Mouse (Mus musculus) megakaryocyte, adult 5-6 weeks (primary cell): ENCODE measurements around the gene Fars2. TPM values are rescaled to one million over a fixed set of nuclear protein-coding genes. Genes with fewer than 3 reads are reported as not detected.

ENCODE experiments used
- ATAC-seq: 2 replicates; pipeline ENCODE4 v1.8.0; 2016; ENCODE audit warnings: mild to moderate bottlenecking, inconsistent platforms; ENCODE audit not compliant: poor library complexity, severe bottlenecking
- total RNA-seq, 2 experiments: library from RNA; stranded (forward) in 1 of 2; stranded (reverse) in 1 of 2; fragments of 153-499, 151-499 nt in 1 of 2; fragments of 221-1000, 200-1000 nt in 1 of 2; gene quantifications; 2 replicates each; pipeline versions ENCODE4 v1.2.3 to v1.2.4; 2015 to 2017

Gene Fars2
- total RNA-seq, 2 experiments from 2014 or later = 20.9 to 28.4 TPM

DNA sequence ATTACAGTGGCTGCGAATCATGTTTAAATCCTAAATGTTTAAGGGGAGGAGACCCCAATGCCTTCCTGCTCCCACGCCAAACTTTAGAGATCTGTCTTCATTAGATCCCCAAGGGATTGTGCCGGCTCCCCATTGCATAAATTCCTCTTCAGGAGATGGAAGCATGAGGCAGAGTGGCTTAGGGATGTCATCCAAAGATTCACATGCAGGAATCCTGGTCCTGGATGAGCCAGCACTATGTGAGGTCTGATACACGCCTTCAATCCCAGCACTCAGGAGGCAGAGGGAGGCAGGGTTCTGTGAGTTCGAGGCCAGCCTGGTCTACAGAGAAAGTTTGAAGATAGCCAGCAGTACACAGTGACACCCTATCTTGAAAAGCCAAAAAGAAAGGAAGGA, 436.0 kb downstream of the Fars2 start:
- ATAC-seq = no peak

DNA sequence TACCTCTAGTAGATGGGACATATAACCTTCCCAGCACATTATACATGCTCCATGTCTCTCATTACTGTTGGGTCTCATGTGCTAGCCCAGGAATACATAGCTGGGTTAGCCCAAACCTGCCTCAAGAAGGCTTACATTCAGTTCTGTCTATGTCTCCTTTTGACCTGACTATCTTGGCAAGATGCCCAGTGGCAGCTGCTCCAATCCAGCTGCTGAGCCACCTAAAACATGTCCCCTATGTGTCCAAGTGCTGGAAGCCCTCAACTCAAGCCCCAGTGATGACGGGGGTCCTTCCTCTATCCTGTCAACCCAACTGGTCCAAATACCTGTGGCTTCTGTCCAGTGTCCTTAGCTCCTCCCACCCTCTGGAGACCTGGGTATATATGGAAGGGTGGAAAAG, 437.5 kb downstream of the Fars2 start:
- ATAC-seq = no peak

DNA sequence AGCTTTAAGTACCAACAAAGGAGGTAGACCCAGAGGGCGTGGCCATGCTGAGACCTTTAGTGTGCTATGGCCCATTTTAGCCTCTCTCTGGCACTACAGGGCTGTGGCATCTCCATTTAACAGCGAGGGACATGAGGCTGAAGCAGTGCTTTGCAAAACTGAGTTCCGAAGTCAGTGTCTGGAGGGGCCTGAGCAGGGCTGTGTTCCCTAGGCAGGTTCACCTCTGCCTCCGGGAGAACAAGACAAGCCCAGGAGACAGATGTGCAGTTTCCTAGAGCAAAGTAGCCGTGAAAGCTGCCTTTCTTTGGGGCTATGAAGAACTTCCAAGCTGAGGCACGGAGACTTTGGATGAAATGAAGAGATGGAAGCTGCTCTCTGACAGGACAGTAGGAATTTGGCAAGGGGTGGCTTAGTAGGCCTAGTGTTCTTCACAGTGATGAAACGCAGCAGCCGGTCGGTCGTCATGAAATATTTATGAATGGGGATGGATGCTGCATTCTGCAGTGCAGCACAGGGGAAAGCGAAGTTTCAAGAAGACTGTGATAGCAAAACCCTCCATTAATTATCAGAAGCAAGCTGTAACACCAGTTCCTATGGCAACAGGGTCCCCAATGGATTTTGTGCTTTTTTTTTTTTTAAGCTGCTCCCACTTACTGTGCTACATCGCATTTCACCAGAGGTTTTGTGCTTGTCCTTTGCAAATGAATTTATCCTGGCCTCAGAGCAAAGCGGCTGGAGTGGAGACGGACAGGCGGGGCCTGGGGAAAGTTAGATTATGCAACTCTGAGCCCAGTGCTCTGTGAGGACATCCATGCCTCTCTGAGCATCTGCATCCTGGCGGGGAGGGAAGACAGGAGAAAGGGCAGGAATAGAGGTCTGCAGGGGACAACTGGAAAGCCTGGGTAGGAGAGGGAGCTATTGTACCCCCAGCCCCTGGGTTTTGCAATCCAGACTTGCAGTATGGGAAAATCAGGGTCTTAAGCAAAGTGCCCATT, 445.5 kb downstream of the Fars2 start:
- no peak for ATAC-seq

DNA sequence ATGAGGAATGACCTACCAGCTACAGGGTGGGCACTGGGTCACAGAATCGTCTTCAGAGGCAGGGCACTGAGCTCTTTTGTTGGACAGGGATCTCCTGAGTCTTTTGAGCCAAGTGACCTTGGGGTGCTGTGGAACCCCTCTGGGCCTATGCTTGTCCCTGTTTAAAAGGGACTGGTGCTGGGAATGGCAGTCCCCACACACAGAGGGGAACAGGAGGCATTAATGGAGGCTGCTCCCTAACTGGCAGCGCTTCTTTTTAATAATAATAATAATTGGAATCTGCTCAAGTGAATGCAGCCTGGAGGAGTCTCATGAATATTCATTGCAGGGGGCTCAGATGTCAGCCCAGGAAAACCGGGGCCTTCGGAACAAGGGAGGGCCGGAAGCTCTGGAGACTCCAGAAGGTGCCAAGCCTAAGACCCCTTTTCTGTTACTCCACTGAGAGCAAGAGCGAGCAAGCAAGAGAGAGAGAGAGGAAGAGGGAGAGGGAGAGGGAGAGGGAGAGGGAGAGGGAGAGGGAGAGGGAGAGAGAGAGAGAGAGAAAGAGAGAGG, 447.6 kb downstream of the Fars2 start:
- no peak for ATAC-seq

DNA sequence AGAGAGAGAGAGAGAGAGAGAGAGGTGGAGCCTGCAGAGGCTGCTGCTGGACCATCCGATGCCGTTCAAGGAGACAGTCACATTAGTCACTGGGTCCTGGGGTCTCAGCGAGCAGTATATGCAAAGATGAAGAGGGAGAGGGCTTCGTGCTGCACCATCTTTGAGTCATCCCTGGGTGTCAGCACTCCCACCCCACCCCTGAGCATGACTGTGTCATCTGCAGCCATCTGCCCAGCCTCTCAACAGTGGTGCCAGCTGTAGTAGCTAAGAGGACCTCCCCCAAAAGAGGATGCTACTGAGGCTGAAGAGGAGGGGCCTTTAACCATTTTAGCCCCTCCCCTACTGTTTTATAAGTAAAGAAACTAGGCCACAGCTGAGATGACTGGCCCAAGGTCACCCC, 459.6 kb downstream of the Fars2 start:
- no peak for ATAC-seq

DNA sequence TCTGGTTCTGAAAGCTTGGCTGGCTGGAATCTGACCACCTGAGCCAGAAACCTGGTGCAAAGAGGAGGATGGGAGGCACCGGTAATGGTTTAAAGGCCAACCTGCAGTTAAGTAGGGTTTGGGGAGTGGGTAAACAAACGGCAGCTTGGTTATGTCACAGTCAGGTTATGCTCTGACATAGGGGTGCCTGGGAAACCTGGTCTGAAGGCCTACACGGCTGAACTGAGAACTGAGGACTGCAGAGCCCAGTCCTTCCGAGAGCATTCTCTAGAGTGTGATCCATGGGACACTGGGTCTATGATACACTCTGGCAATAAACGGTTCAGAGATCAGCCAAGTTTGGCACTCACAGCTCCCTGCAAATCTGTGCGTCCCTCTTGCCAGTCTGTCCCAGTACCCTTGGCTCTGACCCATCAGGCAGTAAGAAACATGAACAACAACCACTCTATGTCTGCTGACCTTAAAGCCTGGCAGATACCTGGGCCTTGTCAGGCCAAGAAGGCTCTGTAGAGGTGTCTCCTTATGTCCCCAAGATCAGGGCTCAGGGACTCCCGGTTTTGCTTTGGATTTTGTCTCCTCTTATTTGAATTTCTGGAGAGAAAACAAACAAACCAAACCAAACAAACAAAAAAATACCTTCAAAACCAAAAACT, 460.8 kb downstream of the Fars2 start:
- ATAC-seq = no peak

DNA sequence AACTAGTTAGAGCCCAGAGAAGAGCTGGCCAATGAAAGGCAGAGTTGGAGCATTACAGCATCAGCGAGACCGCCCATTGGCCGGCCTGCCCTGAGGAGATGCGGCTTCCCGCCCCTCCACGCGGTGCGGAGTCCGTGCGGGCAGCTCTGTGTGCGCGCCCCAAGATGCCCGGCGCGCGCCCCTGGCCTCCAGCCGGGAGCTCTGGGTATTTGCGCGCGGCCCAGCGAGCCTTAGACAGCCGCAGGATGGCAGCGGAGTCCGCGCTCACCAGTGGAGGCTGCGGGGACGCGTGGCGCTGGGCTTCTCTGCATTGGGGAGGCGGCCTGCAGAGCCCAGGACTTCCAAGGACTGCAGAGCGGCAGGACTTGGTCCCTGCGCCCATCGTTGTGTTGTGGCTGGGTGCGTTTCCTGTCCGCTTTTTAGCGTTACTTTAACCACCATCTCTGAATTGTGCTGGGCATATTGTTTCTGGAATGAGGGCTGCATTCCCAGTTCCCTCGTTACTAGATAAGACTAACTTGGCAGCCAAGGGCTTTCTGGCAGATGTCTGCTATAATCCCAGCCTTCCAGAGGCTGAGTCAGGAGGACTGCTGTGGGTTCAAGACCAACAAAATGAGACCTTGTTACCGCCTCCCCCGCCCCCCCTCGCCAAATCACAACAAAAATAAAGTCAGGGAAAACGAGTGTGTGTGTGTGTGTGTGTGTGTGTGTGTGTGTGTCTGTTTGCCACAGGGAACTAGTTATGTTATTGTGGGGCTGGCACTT, 461.5 kb downstream of the Fars2 start:
- ATAC-seq = no peak

DNA sequence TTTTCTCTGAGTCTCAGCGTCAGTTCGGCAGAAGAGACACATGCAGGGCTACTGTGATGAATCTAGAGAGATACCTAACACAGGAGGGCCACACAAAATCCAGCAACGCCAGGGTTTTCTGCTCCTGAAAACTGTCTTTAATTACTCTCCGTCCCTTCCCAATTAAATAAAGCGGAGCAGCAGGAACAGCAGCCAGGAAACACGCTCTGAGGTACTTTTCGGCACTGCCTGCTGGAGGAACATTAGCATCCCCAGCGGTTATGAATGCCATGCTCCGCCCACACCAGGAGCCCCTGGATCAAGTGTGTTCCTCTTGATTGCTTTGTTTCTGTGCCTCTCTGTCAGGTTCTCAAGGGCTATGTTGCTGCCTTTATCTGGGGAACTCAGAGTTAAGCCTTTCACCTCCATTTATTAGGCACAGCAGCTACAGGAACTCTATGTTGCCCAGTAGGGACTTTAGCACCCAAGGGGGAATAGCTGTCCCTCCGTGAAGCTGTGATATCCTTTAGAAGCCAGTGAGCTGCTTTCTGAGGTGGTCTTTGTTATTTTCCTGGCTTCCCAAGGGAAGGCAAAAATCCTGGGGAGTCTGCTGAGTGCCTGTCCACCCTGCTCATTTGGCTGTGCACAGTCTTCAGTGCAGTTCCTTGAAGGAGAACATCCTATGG, 465.3 kb downstream of the Fars2 start:
- no peak for ATAC-seq

DNA sequence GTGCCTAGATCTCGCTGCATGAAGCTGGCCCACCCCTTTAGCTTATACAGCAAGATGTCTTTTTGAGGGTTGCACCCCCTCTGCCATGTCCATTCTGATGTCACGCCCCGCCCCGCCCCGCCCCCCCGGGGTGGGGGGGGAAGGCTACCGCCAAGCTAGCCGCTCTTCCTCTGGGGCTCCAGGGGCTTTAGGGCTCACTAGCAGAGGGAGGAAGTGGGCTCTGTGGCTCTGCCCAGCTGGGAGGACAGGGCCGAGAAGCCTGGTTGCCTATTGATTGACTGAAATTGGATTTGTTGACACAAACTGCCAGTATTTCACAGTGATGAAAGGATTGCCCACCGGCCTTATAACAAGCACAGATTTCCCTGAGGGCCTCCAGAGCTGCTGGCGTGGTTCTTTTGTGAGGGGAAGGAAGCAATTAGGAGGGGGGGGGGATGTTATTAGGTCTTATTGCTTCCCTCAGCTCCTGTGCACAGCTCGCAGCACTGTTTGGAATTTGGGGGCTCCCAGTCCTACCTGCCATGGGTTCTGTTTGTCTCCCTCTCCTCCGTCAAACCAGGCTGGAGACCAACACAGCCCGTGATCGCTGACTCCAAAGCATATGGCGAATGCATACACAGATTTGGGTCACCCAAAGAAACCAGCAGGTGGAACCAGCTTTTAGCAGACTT, 466.4 kb downstream of the Fars2 start:
- no peak for ATAC-seq

DNA sequence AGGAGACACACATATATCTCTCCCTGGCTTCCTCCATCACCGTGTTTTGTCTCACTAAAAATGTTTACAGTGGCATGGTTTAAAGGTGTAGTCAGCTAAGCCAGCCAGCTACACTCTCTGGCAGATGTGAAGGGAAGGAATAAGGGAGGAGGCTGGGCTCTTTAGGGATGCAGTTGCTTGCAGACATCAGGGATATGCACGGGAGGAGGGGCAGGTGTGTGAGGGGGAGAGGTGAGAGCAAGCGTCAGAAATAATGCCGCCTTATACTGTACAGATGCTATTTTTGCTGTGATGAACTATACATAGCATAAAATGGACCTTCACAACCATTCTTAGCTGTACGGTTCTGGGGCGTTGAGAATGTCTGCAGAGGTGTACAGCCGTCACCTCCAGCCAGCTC, 467.0 kb downstream of the Fars2 start:
- no peak for ATAC-seq

DNA sequence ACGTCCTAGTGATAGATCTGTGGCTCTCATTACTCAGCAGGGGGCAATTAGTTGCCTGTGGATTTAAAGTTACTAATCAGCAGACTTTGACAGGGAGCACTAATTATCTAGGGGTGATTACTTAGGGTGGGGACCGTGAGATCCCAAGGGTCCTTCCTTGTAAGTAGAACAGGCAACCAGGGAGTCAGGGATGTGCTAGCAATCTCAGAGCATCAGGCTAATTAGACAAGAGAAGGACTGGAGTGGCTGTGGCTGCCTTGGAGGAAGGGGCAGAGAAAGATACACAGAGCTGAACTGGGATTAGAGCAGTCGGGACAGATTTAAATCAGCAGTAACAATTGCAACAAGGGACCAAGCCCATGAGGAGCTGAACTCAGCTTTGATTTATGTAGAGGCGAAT, 471.9 kb downstream of the Fars2 start:
- no peak for ATAC-seq

DNA sequence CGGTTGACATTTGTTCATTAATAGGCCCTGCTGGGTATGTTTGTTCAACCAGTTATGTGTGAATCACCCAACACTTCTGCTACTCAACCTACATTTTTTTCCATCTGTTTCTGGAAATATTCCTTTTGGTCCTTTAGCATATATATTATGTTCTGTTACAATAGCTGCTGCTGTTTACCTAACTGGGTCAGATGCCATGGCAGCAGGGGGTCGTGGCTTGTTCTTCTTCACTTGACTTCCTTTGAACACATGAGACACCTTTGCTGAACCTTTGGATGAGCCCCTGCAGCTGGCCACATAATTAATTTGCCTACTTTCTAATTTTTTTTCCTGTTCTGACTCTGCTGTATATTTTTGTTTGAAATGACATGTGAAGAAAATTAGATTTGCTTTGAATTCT, 475.1 kb downstream of the Fars2 start:
- ATAC-seq = no peak

DNA sequence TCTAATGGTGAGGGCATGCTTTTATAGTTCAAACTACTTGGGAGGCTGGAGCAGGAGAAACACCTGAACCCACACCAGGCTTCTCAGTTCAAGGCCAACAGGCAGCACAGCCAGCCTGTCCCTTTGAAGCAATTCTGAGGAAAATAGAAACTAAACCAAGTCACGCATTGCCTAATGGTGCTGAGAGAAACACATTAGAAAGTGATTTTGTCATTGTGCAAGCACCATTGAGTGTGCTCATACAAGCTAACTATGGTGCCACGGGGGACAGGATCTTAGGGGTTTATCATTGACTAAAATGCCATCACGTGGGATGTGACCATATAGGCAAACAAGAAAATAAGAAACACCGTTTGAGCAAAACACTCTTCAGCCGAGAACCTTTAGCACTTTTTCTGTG, 489.5 kb downstream of the Fars2 start:
- ATAC-seq = no peak

DNA sequence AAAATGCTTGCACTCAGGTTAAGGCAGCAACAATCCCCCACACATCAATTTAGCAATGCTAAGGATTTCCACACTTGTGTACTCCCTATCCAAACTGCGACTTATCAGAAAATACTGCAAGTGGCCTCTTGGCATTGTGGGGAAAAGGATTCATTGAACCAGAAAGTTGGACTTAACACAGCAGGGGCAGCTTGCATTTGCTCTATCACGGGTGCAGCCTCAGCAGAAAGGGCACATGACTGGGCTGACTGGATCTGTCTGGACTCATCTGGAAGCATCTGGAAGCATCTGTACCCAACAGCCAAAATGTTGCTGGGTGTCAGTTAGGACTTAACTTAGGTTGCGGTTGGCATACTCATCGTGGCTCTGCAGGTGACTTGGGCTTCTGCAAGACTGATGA, 490.7 kb downstream of the Fars2 start:
- ATAC-seq = no peak

DNA sequence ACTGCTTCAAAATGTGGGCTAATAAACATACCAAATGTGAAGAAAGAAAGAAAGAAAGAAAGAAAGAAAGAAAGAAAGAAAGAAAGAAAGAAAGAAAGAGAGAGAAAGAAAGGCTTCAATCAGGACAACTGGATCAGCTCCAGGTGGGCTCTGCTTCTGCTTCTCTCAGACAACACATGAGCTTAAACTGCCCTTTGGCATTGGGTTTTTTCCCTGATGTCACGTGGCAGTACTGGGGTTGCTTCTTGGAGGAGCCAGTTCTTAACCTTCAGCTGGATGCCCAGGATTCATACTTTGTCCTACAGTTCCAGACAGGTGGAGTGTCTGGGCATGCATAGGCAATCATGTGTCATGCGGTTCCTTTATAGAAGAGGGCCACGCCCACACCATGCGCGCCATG, 493.2 kb downstream of the Fars2 start:
- no peak for ATAC-seq

DNA sequence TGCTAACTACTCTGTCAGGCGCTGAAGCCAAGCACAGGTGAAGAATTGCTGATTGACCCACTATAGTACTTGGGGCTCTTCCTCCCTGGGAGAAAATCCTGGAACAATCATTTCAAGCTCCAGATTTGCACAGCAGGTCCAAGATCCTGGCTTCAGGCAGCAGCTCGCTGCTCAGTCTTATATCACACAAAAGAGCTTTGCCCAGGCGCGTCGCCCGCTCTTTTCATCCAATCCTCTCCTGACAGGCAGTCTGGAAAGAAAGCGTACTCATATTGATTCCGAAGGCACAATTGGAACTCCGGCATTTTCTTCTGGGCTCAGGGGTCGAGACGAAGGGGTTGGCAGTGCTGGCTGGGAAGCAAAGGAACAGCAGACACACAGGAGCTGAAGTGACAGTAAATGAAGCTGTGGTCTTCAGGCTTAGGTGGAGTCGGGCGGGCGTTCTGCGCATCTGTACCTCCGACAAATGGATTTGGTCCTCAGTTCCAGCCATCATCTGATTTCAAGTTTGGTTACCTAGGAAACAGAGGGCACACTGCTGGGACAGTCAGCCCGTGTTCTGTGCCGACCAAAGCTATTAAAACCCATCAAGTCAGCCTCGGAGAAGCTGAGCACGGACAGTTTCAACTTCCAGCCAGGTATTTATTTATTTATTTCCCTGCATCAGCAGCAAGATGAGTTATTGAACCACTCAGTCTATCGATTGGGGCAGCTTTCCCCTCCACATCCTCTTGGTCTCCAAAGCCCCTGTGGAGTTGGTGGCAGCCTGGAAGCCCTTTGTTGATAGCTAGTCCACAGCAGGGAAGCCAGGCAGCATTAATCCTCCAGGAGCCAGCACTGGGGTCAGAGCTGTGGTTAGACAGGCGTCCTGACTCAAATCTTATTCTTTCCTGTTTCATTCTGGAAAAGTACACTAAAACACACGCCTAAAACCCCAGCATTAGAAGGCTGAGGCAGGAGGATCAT, 495.9 kb downstream of the Fars2 start:
- no peak for ATAC-seq

DNA sequence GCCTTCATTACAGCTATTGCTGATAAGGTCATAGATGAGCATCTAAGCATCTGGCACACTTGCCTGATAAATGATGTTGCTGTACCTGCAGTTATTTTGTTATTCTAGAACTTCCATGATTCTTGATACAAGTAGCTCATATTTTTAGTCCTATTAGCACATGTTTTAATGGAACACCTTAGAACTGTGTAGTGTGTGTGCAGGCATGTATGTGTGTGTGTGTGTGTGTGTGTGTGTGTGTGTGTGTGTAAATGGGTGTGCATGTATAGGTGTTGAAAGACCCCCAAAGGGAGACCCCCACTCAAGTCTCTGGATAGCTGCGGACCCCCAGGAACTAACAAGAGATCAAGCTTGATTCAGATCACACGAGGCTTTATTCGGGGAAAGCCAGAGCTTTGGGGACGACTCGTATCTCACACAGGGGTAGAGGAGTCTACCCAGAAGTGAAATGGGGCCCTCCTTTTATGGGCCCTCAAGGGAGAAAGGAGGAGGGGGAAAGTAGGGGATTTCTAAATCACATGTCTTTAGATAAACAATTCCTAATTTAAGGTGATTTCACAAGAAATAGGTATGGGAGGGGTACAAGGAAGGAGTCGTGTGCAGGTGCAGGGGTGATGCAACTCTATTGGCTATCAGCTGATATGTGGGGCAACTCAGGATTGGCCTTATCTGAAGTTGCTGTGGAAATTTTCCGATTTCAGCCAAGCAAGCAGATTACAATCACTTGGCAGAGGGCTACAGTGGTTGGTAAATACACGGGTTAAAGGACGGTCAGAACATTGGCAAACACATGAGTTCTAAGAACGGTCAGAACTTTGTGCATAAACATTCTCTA, 503.5 kb downstream of the Fars2 start:
- ATAC-seq = no peak

DNA sequence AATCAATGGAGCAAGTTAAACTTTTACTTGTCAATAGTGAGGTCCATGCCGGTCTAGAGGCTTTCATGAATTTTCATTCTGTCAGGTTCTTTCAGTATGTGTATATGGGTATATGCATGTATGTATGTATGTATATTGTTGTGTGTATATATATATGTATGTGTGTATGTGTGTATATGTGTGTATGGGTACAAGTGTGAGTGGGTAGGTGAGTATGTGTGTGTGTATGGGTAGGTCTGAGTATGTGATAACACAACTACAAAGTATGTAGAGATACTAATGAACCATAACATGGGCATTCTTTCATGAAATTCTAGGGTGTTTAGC, 504.1 kb downstream of the Fars2 start:
- no peak for ATAC-seq
